Mouse (Mus musculus) adipocyte (in vitro differentiated cells): Measurements from ENCODE around the gene Pde8a.

Experiments
- DNase-seq: peaks from one replicate; pipeline ENCODE4 v3.0.0-alpha.2; 2016; ENCODE audit warnings: low spot score

The Pde8a gene

DNA sequence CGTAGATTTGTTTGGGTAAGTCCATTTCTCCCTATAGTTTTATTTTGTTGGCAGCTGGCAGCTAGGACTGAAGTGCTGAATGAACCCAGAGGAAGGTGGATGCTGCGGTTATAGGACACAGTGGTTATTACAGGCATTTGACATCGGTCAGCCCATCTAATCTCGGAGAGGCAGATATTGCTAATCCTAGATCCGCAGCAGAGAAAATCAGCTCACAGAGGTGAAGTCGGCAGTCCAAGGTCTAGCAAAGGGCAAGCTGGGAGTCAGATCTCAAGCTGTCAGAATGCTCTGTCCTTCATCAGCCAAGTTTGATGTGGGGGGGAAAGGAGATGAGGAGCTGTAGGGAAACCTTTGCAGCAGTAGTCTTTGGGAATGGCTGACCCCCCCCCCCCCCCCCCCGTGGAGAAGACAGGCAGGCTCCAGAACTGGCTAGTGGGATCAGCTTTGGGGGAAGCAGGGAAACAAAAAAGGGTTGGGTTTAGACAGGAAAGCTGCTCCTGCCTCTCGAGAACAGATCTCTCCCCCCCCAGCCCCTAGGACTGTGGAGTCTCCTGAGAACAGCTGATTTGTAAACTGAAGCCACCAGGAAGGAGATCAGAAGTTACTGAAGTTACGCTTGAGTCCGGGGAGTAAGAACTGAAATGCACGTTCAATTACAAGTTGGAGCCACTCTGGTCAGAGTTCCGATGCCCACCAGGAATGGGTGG lies 3.3 kb upstream of the Pde8a start:
- no peak for DNase-seq

DNA sequence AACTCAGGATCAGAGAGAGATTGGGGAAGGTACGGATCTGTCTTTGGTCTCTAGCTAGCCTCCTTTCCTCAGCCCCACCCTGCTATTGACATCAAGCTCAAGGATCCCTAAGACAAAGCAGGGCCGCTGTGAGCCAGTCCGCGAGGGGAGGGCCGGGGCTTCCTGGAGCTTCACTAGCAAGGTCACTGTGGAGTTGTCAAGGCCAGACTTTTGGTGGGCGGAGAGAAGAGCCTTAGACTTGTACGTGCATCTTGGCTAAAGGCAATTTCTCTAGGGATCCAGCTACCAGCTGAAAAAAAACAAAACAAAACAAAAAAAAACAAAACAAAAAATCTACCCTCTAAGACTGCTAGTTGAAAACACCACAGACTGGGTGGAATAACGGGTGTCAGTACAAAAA lies 1.6 kb upstream of the Pde8a start:
- no peak for DNase-seq

DNA sequence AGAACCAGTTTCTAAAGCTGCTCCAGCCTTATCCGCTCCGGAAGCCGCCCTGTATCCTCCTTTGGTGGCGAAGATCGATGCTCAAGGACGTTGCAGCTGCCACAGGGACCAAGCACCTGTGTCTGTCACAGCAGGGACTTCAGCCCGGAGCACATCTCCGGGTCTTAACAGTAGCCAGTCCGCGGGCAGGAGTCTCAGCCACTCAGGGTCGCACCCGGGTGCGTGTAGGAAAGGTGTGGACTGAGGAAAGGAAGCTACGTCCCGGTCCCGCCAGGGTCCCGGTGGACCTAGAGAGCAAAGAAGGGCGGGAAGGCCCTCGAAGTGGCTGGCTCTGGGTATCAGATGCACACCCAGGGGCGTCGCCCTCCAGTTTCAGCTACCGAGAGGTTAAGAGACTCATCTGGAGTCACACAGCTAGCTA lies 1.1 kb upstream of the Pde8a start:
- DNase-seq: no peak

DNA sequence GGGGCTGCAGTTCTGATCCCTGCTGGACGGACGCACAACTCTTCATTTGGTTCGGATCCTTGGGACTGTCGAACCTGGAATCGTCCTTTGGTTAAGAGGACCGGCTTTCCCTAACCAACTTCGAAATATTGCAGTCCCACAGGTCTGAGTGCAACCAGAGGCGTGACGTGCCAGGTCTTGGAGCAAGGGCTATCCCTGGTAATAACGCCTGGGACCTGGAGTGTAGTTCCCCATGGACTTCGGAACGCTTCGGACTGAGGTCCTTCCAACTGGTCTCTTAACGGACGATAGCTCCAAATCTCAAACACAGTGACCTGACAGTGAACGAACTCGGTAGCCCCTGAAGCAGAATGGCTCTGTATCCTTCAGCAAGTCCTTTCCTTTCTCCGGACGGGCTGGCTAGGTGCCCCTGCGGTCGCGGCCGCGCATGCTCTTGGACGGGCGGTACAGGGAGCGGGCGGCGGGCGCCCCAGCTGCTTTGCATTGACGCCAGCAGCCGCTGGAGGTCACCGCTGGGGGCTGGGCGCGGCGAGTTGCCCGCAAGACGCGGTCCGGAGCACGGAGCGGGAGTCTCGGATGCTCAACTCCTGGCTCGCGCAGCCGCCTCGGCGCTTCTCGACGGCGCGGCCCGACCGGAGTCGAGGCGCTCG lies 574 bp upstream of the Pde8a start:
- no peak for DNase-seq

DNA sequence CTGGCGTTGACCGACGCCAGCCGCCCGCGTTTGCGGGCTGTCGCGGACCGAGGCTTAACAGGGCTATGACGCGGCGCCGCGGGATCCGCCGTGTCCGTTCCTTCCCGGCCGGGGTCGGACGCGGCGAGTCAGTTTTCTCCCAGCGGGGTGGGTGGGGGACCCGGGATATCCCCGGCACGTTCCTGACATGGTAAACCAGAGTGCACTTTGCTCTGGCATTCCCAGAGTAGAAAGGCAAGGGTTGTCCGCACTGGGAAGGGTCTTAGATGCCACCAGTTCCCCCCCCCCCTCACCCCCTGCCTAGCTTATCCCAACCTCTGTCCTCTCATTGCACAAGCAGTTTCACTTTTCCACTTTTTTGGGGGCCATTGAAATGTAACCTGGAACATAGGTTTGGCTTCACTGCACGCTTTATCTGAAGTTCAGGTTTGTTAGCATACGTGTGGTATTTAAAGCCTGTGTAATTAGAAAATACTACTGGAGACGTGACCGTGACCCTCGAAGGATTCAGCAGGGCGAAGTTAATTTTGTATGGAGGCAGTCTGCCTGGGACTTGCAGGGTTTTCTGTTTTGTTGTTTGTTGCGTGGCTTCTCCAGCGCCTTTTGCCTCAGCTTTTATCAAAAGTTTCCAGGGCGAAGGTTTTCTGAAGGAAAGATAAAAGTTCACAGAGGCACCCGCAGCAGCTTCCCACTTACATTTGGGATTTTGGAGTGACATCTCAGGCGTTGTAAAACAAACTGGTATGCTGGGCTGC lies 934 bp downstream of the Pde8a start:
- DNase-seq: no peak

DNA sequence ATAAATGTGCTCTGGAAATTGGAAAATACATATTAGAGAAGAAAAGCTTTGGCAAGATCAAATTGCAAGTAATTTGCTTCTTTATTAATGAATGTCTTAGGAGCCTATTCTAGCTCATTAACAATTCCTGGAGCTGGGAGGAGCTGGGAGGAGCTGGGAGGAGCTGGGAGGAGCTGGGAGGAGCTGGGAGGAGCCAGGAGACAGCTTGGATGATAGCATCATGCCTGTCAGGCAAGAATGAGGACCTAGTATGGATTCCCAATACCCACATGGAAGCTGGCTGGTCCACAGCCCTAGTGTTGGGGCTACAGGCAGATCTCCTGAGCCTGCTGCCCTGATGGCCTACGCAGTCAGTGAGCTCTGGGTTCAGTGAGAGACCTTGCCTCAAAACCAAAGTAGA lies 2.6 kb downstream of the Pde8a start:
- DNase-seq: no peak

DNA sequence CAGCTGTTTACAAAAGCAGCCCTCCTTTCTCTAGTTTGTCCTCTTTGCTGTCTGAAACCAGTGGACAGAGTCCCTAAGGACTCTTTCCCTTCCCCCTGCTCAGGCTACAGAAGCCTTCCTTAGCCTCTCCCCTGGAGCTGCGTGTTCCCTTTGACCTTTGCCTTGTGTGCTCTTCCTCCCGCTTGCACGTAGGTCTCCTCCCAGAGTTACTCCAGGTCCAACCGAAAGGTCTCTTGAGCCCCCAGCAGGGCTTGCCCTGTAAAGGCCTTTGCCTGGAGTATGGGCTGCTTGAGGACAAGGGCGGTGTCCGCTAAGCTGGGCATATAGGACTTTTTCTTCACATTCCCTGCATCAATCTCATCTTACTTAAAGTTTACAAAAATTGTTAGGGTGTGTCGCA lies 5.9 kb downstream of the Pde8a start:
- DNase-seq: no peak

DNA sequence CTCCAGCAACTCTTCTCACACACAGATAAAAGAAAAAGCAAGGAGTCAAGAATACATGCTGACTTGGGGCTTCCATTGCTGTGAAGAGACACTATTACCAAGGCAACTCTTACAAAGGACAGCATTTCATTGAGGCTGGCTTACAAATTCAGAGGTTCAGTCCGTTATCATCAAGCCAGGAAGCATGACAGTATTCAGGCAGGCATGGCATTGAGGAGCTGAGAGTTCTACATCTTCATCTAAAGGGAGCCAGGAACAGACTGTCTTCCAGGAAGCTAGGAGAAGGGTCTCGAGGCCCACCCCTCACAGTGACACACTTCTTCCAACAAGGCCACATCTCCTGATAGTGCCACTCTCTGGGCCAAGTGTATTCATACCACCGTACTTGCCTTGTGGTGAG lies 7.0 kb downstream of the Pde8a start:
- no peak for DNase-seq

DNA sequence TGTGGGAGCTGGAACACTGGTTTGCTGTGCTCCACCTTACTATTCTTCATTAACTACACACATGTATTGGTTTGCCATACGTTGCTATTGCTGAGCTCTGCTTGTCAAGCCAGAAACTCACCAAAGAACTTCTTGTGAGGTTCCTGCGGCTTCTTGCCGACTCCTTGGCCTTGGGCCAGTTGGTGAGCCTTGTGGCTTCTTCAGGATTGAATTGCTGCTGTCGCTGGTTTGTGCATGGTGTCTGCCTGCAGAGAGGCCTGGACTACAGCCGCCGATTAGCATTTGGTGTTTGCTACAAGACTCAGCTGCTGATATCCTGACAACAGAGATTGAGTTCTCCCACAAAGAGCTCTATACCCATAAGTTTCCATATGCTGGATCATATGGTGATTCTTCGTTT lies 10.9 kb downstream of the Pde8a start:
- no peak for DNase-seq

DNA sequence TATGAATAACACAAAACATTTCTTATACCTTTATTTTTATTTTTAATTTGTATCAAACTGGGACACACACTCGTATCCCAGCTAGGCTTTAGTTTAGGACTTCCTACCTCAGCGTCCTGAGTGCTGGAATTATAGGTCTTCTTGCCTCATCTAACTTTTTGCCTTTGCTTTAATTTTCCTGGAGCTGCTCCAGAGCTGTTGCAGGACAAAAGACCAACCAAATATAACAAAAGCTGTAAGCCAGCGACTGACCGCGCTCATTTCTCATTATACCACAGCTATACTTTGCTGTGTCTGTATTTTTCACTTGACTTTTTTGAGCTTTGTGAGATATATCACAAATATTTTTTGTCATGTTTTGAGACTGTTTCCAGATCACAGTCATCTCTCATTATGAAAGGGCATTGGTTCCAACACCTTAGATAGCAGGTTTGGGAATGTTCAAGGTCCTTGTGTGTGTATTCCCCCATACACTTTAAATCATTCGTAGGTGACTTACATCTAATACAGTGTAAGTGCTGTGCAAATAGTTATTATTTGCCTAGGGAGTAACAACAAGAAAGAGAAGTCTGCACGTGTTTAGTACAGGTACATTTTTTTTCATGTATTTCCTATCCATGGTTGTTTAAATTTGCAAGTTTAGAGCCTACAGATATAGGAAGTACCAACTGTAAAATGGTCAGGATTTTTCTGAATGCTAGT lies 16.8 kb downstream of the Pde8a start:
- peak; percentile 46 for DNase-seq

DNA sequence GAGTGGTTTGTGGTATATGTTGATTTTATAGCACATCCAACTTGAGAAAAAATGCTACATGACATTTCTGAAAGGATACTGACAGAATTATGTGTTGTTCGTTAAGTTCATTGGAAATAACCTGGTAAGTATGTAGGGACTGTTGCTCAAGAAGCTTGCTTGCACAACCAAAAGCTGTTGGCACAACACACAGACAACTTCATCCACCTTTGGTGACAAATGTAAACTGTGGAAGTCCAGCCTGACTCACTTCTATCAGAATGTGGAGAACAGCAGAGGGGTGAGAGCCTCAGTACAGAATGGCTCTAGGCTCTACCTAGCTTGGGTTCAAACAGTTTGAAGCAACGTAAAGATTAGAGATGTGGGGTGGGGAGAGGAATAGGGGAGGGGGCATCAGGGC lies 19.3 kb downstream of the Pde8a start:
- DNase-seq: peak; percentile 34

DNA sequence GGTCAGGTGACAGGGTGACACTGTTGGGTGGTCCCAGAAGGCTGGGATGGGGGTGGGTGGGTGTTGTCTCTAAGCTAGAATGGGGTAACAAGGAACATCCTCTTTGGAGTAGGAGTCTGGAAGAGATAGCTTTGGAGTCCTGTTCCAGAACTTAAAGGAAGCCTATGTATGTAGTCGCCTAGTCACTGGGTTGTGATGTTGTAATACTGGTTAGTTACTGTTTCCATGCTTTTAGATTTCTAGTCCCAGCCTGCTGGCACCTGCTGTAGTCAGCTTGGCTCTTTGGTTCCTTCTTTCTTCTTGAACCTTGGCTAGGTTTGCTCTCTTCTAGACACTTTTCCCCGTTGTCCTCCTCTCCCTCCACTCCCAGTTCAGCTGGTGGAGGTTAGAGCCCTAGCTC lies 21.7 kb downstream of the Pde8a start:
- no peak for DNase-seq

DNA sequence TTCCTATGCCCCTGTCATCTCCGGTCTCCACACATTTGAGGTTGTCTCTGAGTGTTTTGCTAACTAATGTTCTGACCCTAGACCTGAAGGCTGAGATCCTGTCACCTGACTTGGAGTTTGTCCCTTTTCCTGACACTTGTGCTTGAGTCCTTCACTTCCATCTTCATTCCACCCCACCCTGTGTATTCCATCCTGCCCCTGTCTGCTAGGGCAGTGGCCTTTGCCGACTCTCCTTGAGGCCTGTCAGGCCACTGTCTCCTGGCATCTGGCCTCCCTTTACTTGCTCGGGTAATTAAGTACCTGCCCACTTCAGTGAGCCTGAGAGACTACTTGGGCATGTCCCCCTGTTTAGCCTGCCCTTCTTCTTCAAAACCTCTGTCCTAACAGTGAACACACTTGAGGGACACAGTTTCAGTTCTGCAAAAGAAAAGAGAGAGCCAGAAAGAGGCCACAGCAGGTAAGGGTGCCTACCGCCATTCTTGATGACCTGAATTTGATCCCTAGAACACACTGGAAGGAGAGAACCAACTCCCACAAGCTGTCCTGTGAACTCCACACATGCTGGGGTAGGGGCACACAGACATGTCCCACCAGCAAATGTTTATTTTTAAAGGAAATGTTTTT lies 22.3 kb downstream of the Pde8a start:
- no peak for DNase-seq

DNA sequence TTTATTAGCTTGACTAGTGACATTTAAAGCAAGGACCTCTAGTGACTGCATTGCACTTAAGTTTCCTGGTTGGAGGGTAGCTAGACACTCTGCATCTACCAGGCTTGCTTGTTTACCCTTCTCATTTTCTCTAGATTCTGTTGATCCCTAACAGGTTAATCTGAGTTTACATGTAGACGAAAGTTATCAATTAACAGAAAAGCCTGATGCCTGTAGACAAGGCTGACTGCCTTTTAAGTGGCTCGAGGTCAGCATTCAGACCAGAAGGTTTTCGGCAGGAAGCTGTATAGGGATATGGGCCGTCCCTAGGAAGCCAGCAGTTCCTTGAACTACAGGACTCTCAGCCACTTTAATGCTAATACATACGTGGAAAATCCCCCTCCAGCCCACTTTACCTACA lies 30.0 kb downstream of the Pde8a start:
- DNase-seq: no peak

DNA sequence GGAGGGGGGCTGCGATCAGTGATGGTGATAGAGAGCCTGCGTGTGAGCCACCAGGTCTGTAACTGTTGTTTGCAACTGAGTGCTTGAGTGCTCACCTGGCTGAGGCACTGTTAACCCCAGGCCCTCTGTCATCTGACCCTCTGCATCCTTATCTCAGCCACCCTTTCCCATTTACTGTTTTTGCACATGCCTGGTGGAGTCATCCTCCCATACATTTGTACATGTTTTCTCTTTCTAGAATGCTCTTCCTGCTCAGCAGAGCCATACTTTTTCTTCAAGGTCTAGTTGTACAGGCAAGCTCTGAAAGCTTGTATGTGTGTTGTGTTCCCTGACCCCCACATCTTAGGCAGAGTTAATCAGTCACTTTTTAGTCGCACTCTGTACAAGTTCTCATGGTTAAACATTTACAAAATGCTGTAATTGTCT lies 36.5 kb downstream of the Pde8a start:
- DNase-seq: no peak

DNA sequence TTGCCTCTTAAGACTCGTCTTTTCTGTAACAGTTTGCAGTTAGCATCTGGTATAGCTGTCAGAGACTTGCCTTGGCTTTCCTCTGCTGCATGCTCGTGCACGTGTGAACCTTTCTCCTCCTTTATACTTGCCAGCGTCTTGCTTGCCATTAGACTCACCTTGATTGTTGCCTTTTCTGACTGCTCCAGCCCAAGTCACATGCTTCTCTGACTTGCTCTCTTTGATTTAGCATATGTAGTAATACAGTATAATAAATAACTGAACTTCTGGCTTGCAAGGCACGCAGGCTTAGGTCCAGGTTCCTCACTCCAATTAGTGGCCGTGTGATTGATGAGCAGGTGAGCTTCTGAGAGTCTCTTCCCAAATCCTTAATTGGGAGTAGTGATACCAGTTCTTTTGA lies 37.2 kb downstream of the Pde8a start:
- DNase-seq: no peak

DNA sequence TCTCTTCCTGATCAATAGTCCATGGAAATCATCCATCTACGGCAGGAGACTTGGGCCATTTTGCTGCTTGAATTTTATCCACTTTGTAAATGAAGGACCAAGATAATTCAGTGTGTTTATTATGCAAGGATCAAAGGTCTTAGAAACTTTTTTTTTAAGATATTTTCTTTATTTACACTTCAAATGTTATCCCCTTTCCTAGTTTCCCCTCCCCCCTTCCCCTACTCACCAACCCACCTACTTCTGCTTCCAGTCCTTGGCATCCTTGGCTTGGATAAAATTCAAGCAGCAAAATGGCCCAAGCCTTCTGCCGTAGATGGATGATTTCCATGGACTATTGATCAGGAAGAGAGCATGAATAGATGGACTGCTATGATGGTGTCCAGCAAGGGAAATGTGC lies 38.1 kb downstream of the Pde8a start:
- DNase-seq: no peak

DNA sequence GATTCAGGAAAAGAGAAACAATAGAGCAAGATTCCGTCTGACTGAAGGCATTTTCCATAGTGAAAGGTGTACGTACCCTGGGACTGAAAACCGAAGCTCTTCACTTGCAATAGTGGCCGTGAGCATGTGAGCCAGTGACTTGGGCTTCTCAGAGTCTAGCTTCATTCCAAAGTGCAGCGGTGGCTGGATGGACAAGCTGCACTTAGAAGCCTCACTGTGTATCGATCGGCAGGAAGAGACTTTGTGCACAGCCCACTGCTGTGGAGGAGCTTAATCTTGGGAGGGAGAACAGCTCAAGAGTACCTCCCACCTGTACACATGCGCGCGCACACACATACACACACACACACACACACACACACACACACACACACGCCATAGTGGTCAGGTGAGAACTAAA lies 39.9 kb downstream of the Pde8a start:
- no peak for DNase-seq

DNA sequence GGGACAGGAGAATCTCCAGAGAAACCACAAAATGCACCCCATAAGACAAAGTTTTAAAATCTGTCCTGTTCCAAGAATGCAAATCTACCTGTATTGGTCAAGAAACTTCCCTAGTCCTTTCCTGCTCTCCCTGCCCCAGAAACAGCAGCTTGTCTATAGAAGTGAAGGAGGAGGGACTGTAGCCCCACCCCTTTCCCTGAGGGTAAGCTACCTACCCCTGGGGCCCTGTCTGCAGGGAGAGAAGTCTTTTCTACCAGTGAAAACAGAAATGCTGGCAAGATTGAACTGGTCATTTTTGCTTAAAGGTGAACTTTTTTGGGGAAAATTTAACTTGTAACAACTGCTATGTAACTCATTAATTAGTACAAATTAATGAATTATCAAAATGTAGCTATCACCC lies 41.2 kb downstream of the Pde8a start:
- DNase-seq: no peak

DNA sequence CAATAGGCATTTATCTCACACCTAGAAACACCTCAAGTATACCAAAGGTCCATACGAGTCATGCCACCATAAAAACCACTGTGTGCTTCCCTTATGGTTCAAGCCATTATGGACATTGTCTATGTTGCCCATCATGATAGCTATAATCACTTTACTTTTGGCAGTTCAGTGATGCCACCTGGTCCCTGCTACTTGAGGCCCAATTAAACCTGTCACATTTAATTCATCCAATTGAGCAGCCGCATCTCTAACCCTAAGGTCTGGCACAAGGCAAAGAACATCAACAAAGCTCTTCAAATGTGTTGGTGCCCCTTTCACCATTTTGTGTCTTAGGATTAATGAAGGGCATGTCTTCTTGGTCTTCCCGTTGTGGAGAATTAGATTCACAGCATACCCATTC lies 42.1 kb downstream of the Pde8a start:
- no peak for DNase-seq

DNA sequence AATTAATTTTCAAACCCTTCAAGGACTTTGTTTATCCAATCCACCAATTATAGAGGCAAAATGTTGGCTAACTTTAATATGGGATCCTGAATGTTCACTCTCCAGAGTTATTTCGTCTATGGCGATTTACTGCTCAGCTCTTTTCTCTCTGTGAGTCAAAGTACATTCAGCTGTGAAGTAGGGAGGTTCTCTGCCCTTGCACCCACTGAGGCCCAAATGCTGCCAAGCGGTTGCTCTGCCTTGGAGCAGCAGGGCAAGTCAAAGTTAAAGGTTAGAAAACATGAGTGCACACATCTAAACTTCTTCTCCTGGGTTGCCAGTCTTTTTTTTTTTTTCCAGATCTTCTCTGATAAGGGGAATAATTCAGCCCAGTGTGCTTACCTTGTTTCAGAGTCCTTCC lies 43.4 kb downstream of the Pde8a start:
- peak; percentile 83 for DNase-seq

DNA sequence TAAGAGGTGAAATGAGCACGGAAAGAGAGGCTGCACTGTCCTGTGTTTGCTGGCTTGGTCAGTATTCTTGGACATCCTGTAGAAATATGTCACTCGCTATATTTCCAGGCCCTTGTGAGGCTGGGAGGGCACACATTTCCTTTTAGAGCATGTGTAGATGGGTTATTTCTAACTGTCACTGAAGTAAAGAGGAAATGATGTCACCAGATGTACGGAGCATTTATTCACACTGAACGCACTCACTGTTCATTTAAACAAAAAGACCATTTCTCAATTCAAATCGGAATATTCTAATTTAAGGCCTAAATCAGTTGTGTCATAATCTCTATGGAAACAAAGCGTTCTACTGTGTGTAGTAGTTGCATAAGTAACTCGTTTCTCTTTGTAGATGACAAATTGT lies 48.2 kb downstream of the Pde8a start:
- no peak for DNase-seq
